Mouse (Mus musculus) Patski (cell line): Measurements from ENCODE around the gene Banf2. TPM values are rescaled to one million over a fixed set of nuclear protein-coding genes. Genes with fewer than 3 reads are reported as not detected.
A peak's percentile ranks its signal among the peaks of the same experiment; 100 is the strongest.

Experiments
- ATAC-seq: fragments of 100-300 bp; one replicate; pipeline ENCODE4 v1.8.0; 2021
- CTCF ChIA-PET: fragments of 350-600 bp; sonication (Branson Sonifier 250); formaldehyde crosslinking; loops from one replicate; lab custom pipeline; 2022; ENCODE audit warnings: inconsistent platforms; lab: Charles Lee
- POLR2A ChIA-PET: fragments of 350-600 bp; sonication (Branson Sonifier 250); formaldehyde crosslinking; loops from one replicate; lab custom pipeline; 2022; ENCODE audit warnings: antibody characterized with exemption, inconsistent platforms; lab: Charles Lee
- DNase-seq: peaks from one replicate; pipeline ENCODE4 v3.0.0-alpha.2; 2011; ENCODE audit warnings: low read depth, low spot score
- H3K27me3 ChIP-seq: fragments of 371-371 bp; one replicate; pipeline ENCODE4 v1.5.1; 2021
- CTCF ChIP-seq: fragments of 100-300 bp; IDR thresholded peaks from one replicate; pipeline ENCODE4 v1.5.1; 2021
- in situ Hi-C: fragments of 300-500 bp; cut with MboI; formaldehyde crosslinking; loops from 3 replicates; pipeline ENCODE4 v1.11.1; 2018; ENCODE audit warnings: low pct_unique_long_range_greater_than_20kb, mixed read lengths
- polyA plus RNA-seq: library from polyadenylated mRNA; unstranded; gene quantifications from one replicate; pipeline ENCODE4 v1.2.3, GENCODE M21; 2021

The Banf2 gene
- polyA plus RNA-seq, 1 experiment from 2014 or later, result not detected

DNA sequence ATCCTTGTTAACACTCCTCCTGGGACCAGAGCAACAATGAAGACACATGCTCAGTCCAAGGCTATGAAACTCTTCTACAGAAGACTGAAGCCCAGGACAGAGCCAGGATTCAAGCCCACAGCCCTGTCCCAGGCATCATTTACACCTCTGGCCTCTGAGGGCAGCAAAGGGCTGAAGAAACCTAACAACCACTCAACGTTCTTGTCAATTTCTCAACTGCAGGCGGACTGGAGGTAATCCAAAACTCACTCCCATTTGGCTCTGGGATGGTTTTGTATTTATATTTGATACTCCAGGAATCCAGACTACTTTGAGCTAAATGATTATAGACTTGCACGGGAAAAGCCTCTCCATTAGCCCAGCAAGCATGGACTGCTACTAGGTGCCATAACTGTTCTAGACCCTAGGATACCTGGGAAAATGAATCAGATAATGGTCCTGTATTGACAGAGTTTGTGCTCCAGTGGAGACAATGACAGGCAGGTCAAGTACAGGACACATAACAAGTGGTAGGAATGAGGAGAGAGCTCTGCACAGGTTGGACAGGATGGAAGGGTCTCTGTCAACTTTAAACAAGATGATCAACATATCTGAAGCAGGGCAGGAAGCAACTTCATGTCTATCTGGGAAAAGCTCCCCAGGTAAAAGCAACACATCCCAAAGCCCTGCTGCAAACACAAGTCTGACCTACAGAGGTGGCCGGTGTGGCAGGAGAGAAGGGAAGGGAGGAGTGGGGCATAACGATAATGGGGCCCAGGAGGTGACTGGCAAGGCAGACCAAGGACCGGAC lies 27.5 kb upstream of the Banf2 start:
- DNase-seq, result no peak
- no peaks in the 10 kb centered on the region for H3K27me3 ChIP-seq
- CTCF ChIA-PET, result interaction anchor here (1.1 kb wide), 1 partner anchor 138 kb away, joined by 3 read pairs; no protein-coding TSS in a partner anchor
- TF ChIP-seq CTCF, result peak; percentile 22
- ATAC-seq, result peak; percentile 9
- in situ Hi-C loops, result loop anchor here (5.0 to 10.0 kb wide), 2 partner anchors 141 to 212 kb away; partner anchors contain the start of gene Bfsp1
- POLR2A ChIA-PET, result no interaction called here

- in situ Hi-C loops, result loop anchor here (5.0 to 10.0 kb wide), 2 partner anchors 142 to 211 kb away; partner anchors contain the start of gene Bfsp1
- DNase-seq (no peak), ATAC-seq (no peak)
- CTCF ChIA-PET, result interaction anchor here (0.8 to 1.4 kb wide), 3 partner anchors 19 to 139 kb away, joined by 3 to 4 read pairs (median 3); no protein-coding TSS in a partner anchor
- no peak for TF ChIP-seq CTCF
- H3K27me3 ChIP-seq, result no peaks in the 10 kb centered on the region
- POLR2A ChIA-PET, result interaction anchor here (0.9 kb wide), 1 partner anchor 10 kb away, joined by 5 read pairs; no protein-coding TSS in a partner anchor
Observed at GRCm38 (mm10) chr2:144006686-144007085, 26.2 kb upstream of the Banf2 start.

DNA sequence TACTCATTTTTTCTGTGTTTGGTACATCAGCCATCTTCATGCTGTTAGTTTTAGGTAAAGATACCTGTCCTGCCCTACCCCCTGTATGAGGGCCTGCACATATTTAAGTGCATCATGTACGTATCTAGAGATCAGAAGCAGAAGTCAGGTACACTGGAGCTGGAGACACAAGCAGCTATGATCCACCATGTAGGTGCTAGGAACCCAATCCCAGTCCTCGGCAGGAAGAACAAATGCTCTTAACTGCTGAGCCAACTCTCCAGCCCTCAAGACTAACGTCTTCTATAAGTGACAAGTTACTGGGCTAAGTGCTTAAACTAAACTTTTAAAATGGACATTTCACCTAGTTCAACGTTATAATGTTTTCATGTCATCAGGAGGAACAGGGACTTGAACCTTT lies 25.6 kb upstream of the Banf2 start:
- in situ Hi-C loops, result loop anchor here (5.0 to 10.0 kb wide), 2 partner anchors 142 to 210 kb away; partner anchors contain the start of gene Bfsp1
- DNase-seq (no peak), ATAC-seq (no peak)
- ChIA-PET POLR2A (no interaction called here), CTCF (interaction anchor here (1.4 kb wide), 1 partner anchor 20 kb away, joined by 4 read pairs; no protein-coding TSS in a partner anchor)
- no peak for TF ChIP-seq CTCF
- H3K27me3 ChIP-seq, result no peaks in the 10 kb centered on the region

GRCm38 (mm10) chr2:144009081-144009480 lies 23.8 kb upstream of the Banf2 start:
- no peaks in the 10 kb centered on the region for H3K27me3 ChIP-seq
- in situ Hi-C loops, result loop anchor here (5.0 to 10.0 kb wide), 2 partner anchors 144 to 208 kb away; partner anchors contain the start of gene Bfsp1
- TF ChIP-seq CTCF, result no peak
- POLR2A ChIA-PET, result interaction anchor here (0.6 kb wide), 1 partner anchor 20 kb away, joined by 6 read pairs; no protein-coding TSS in a partner anchor
- no peak for DNase-seq
- no peak for ATAC-seq
- CTCF ChIA-PET, result interaction anchor here (1.1 to 1.5 kb wide), 4 partner anchors 28 to 208 kb away, joined by 3 to 4 read pairs (median 4); no protein-coding TSS in a partner anchor

GRCm38 (mm10) chr2:144009551-144010281 lies 23.1 kb upstream of the Banf2 start:
- in situ Hi-C loops, result loop anchor here (5.0 to 10.0 kb wide), 3 partner anchors 145 to 208 kb away; partner anchors contain the start of gene Bfsp1
- ChIA-PET POLR2A (interaction anchor here (0.7 kb wide), 1 partner anchor 92 kb away, joined by 3 read pairs; no protein-coding TSS in a partner anchor), CTCF (interaction anchor here (1.1 to 1.5 kb wide), 5 partner anchors 29 to 207 kb away, joined by 3 to 4 read pairs (median 3); no protein-coding TSS in a partner anchor)
- no peaks in the 10 kb centered on the region for H3K27me3 ChIP-seq
- ATAC-seq, result no peak
- DNase-seq, result no peak
- no peak for TF ChIP-seq CTCF

DNA sequence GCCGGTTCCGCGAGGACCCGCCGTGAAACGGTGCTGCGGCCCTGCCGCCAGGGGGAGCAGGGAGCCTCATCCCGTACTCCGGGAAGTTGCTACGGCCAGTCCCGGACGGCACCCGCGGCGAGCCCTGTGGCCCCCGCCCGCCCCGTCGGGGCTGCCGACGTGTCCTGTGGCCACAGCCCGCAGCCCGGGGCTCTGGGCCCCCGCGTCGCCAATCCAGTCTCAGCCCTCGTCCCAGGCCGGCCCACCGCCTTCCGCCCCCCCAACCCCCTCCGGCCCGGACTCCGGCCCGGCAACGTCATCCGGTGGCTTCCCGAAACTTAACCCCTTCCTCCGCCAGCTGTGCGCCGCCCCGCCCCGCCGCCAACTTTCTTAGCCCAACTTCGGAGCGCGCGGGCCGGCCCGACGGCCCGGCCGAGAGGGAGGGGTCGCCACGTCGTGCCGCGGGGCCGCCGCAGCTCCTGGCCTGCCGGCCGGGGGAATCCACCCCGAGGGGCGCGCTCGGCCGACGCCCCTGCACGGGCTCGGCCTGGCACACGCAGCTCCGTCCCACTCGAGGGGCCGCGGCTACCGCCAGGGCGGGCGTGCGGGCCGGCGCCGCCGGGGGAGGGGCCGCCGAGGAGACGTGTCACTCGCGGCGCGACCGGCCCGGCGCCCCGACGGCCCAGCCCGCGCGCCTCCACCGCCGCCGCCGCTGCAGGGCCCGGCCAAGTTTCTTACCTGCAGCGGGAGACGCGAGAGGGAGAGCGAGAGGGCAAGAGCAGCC lies 22.4 kb upstream of the Banf2 start:
- DNase-seq (no peak), ATAC-seq (peak; percentile 54)
- CTCF ChIA-PET, result interaction anchor here (0.8 to 1.3 kb wide), 4 partner anchors 133 to 253 kb away, joined by 3 read pairs; no protein-coding TSS in a partner anchor
- POLR2A ChIA-PET, result interaction anchor here (0.7 to 0.8 kb wide), 2 partner anchors 23 to 92 kb away, joined by 3 read pairs; no protein-coding TSS in a partner anchor
- in situ Hi-C loops, result loop anchor here (10.0 kb wide), 1 partner anchor 174 kb away; no protein-coding TSS in a partner anchor
- no peaks in the 10 kb centered on the region for H3K27me3 ChIP-seq
- peak; percentile 99 for TF ChIP-seq CTCF

- in situ Hi-C loops, result loop anchor here (10.0 kb wide), 1 partner anchor 174 kb away; no protein-coding TSS in a partner anchor
- ATAC-seq (peak; percentile 99), DNase-seq (peak; percentile 92)
- no peak for TF ChIP-seq CTCF
- no peaks in the 10 kb centered on the region for H3K27me3 ChIP-seq
- CTCF ChIA-PET, result interaction anchor here (0.8 to 1.3 kb wide), 5 partner anchors 109 to 253 kb away, joined by 3 read pairs; no protein-coding TSS in a partner anchor
- POLR2A ChIA-PET, result interaction anchor here (0.8 kb wide), 1 partner anchor 23 kb away, joined by 3 read pairs; no protein-coding TSS in a partner anchor
Observed at GRCm38 (mm10) chr2:144011080-144011551, 21.7 kb upstream of the Banf2 start, which contains the start of gene Rrbp1. Gene Rrbp1 (minus strand): TSS chr2:144011263.

DNA sequence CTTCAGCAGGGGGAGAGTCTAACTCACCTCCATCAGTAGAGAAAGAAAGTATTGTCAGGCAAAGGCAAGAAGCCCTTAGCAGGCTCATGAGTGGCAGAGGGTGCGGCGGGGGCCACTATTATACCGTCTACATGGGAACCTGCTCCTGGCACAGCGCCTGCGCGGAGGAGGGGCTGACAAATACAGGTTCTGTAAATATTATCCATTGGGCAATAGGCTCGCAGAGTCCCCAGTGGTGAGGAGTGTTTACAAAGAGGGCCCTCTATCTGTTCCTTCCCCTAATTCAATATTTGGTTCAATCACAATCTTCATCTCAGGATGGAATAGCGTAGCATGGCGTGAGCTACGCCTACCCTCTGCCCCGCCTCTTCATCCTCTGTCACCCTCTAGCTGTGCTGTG lies 18.8 kb upstream of the Banf2 start:
- DNase-seq (no peak), ATAC-seq (no peak)
- no peak for TF ChIP-seq CTCF
- POLR2A ChIA-PET, result no interaction called here
- CTCF ChIA-PET, result no interaction called here
- in situ Hi-C loops, result loop anchor here (10.0 kb wide), 1 partner anchor 171 kb away; no protein-coding TSS in a partner anchor
- H3K27me3 ChIP-seq, result no peaks in the 10 kb centered on the region

- in situ Hi-C loops, result loop anchor here (10.0 kb wide), 1 partner anchor 170 kb away; no protein-coding TSS in a partner anchor
- H3K27me3 ChIP-seq, result no peaks in the 10 kb centered on the region
- DNase-seq (no peak), ATAC-seq (no peak)
- ChIA-PET POLR2A (no interaction called here), CTCF (no interaction called here)
- no peak for TF ChIP-seq CTCF
Observed at GRCm38 (mm10) chr2:144014481-144014880, 18.4 kb upstream of the Banf2 start.
